Mouse (Mus musculus): ENCODE data around the gene H2al1a. TPM values are rescaled to one million over a fixed set of nuclear protein-coding genes. Genes with fewer than 3 reads are reported as not detected.
"Not testable (repeated sequence)": the region's sequence is repeated elsewhere in the genome, so short reads cannot be mapped to it uniquely, and the experiment has no call there.

H2al1a gene
- total RNA-seq, 2 experiments from 2014 or later, result not detected

DNA sequence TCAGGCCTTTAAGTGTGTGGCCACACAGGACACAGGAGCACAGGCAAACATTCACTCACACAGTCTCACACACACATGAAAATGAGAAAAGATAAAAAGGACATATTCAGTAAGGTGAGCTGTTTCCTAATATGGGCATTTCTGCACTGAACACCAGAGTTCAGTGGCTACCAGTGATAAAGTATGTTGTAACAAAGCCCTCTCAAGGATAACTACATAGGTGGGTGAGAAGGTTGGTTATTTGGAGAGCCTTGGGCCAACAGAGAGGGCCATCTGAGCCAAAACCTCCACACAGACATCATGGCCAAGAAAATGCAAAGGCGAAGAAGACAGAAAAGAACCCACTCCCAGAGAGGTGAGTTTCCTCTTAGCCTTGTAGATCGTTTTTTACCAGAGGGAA lies 28.5 kb downstream of the H2al1a start, which contains the start of gene H2al1j:
H2al1j (plus strand) TSS at position 301 of the 400 bp plus-strand sequence.
- not testable (repeated sequence) for DNase-seq (ENCODE audit: low spot score in 2 of 2)

DNA sequence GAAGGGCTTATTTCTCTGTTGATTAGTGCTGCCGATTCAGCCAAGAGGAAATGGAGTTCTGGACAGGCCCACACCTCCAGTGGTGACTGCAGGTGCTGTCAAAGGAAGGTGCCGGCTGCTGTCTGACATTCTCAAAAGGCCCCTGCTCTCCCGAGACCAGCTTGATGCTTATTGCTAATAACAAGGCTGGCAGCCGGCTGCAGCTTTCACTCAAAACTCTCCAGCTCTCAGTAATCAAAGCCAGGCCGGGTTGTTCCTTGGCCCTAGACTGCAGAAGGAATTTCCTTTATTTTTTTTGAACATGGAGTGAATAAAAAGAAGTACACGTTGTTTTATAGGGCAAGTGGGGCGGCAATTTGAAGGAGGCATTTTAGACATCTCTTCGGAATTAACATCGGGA lies 46.7 kb downstream of the H2al1a start:
- DNase-seq (ENCODE audit: low spot score in 2 of 2), result no peak

DNA sequence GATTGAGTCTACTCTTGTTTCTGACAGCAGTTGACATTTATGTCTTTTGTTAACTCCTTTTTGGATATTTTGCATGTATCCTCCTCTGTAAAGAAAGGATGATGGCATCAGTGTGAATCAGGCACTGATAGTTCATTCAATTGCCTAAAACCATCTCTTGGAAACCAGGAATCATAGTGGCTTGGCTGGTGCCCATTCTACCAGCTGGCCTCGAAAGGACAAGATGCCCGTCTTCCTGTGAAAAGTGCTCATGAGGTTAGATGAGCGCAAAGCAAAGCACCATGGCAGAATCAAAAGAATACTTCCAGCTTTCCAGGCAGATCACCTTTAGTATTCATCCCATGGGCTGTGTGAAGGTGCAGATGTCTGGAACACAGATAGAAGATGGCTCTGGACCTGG lies 47.7 kb downstream of the H2al1a start:
- no peak for DNase-seq (ENCODE audit: low spot score in 2 of 2)

Other genes starting within 250 kb of the H2al1a start
- not detected for gene H2al1b, start 3.2 kb downstream of the H2al1a start, total RNA-seq (2021)
- gene H2al1c, start 6.4 kb downstream of the H2al1a start, total RNA-seq (2021), result not detected
- not detected for gene H2al1d, start 9.6 kb downstream of the H2al1a start, total RNA-seq (2021)
- not detected for gene H2al1e, start 12.7 kb downstream of the H2al1a start, total RNA-seq (2021)
- not detected for gene H2al1f, start 15.9 kb downstream of the H2al1a start, total RNA-seq (2021)
- gene H2al1g, start 19.0 kb downstream of the H2al1a start, total RNA-seq (2021), result not detected
- gene H2al1h, start 22.2 kb downstream of the H2al1a start, total RNA-seq (2021), result not detected
- not detected for gene H2al1i, start 25.4 kb downstream of the H2al1a start, total RNA-seq (2021)
- not detected for gene H2al1j, start 28.6 kb downstream of the H2al1a start, total RNA-seq (2021)